Mouse (Mus musculus): ENCODE measurements at regions not wholly inside any gene's neighbourhood (a gene's known extent, or its start where the extent isn't known, plus 50 kb on each side); places are given as distances from the start of the nearest gene placed in this dataset.

DNA sequence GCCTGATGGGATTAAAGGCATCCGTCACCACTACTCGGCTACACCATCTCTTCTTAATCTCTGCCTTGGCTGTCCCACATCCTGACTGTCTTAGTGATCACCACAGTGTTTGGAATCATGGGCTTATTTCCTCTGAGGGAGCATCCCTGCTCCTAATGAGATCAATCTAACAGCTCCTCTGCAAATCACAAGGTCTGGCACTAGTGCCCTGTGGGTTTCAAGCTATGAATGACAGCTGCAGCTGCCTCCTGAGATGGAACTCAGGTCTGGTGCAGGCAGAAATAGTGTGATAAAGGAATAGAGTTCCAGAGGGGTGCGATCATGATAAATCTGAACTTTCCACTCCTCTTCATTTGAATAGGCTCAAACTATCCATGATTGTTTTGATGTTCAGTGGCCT is 330.2 kb upstream of the Gm10131 start:
- no peak overlapping the region for H3K4me3 ChIP-seq (ENCODE audit: control insufficient read depth in 1 of 2, insufficient read depth in 1 of 2, low read depth in 2 of 2, low read length in 2 of 2)
- no peak for DNase-seq (ENCODE audit: low read depth, low spot score)
- no peaks in the 10 kb centered on the region for H3K36me3 ChIP-seq (ENCODE audit: control insufficient read depth in 1 of 2, insufficient read depth in 2 of 2, low read length in 2 of 2)
- H3K9ac ChIP-seq (ENCODE audit: control insufficient read depth, low read depth, low read length, poor library complexity, severe bottlenecking): no peak overlapping the region
- no peaks in the 10 kb centered on the region for H3K9me3 ChIP-seq (replicated peaks; ENCODE audit: insufficient read depth, low read length)
- H3K27me3 ChIP-seq (ENCODE audit: control insufficient read depth in 1 of 2, insufficient read depth in 2 of 2, low read length in 2 of 2): no peaks in the 10 kb centered on the region
- TF ChIP-seq ELF1 (IDR thresholded peaks at IDR 0.05; ENCODE audit: low read depth, low read length): no peak
- TF ChIP-seq MAZ (IDR thresholded peaks at IDR 0.05; ENCODE audit: low read depth, low read length): no peak
- no peak for TF ChIP-seq TBP (IDR thresholded peaks at IDR 0.05; ENCODE audit: low read depth, low read length)
- no peak for TF ChIP-seq ZMIZ1 (IDR thresholded peaks at IDR 0.05; ENCODE audit: low read depth, low read length)
- TF ChIP-seq NELFE (IDR thresholded peaks at IDR 0.05; ENCODE audit: low read depth, low read length): no peak
- no peak overlapping the region for H3K27ac ChIP-seq (ENCODE audit: control insufficient read depth, low read depth, low read length)
- H3K4me1 ChIP-seq (ENCODE audit: control insufficient read depth in 1 of 2, insufficient read depth in 2 of 2, low read length in 2 of 2): no peaks in the 10 kb centered on the region
- H3K79me2 ChIP-seq (ENCODE audit: control insufficient read depth, insufficient read depth, low read length, poor library complexity): no peaks in the 10 kb centered on the region

DNA sequence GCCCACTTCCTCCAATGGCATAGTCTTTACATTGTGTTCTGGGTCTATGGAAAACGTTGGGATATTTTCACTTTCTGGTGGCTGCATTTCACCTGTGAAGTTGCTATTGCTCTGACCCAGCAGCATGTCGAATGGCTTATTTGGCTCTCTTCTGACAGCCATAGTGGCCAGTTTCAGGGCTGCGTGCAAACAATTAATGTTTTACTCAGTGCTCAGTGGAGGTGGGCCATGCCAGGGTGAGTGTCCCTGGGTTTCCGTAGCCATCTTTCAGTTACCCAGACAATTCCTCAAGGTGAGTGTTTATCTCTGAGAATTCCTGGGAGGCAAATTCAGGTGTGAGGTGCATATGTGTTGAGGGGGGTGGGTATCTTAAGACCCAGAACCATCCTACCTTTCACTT is 329.2 kb upstream of the Gm10131 start:
- Histone ChIP-seq H3K27ac (ENCODE audit: control insufficient read depth, low read depth, low read length) (no peak overlapping the region), H3K4me3 (ENCODE audit: control insufficient read depth in 1 of 2, insufficient read depth in 1 of 2, low read depth in 2 of 2, low read length in 2 of 2) (no peak overlapping the region), H3K9me3 (replicated peaks; ENCODE audit: insufficient read depth, low read length) (no peaks in the 10 kb centered on the region), H3K79me2 (ENCODE audit: control insufficient read depth, insufficient read depth, low read length, poor library complexity) (no peaks in the 10 kb centered on the region), H3K27me3 (ENCODE audit: control insufficient read depth in 1 of 2, insufficient read depth in 2 of 2, low read length in 2 of 2) (no peaks in the 10 kb centered on the region), H3K36me3 (ENCODE audit: control insufficient read depth in 1 of 2, insufficient read depth in 2 of 2, low read length in 2 of 2) (no peaks in the 10 kb centered on the region), H3K4me1 (ENCODE audit: control insufficient read depth in 1 of 2, insufficient read depth in 2 of 2, low read length in 2 of 2) (no peaks in the 10 kb centered on the region), H3K9ac (ENCODE audit: control insufficient read depth, low read depth, low read length, poor library complexity, severe bottlenecking) (no peak overlapping the region)
- no peak for DNase-seq (ENCODE audit: low read depth, low spot score)
- TF ChIP-seq HCFC1 (IDR thresholded peaks at IDR 0.05; ENCODE audit: low read depth, low read length): no peak
- no peak for TF ChIP-seq CHD2 (IDR thresholded peaks at IDR 0.05; ENCODE audit: low read length)
- no peak for TF ChIP-seq USF1 (IDR thresholded peaks at IDR 0.05; ENCODE audit: low read depth, low read length)
- no peak for TF ChIP-seq MXI1 (IDR thresholded peaks at IDR 0.05; ENCODE audit: low read depth, low read length)
- TF ChIP-seq TCF12 (IDR thresholded peaks at IDR 0.05; ENCODE audit: low read depth, low read length): no peak
- TF ChIP-seq ZNF384 (IDR thresholded peaks at IDR 0.05; ENCODE audit: low read depth, low read length): no peak
- no peak for TF ChIP-seq E2F4 (IDR thresholded peaks at IDR 0.05; ENCODE audit: borderline replicate concordance, low read depth, low read length)
- TF ChIP-seq RCOR1 (IDR thresholded peaks at IDR 0.05; ENCODE audit: low read depth, low read length): no peak
- TF ChIP-seq POLR2AphosphoS5 (IDR thresholded peaks at IDR 0.05; ENCODE audit: borderline replicate concordance, low read depth, low read length): no peak
- no peak for TF ChIP-seq MAFK (IDR thresholded peaks at IDR 0.05; ENCODE audit: borderline replicate concordance, low read depth, low read length)
- TF ChIP-seq MEF2A (IDR thresholded peaks at IDR 0.05; ENCODE audit: extremely low read depth, insufficient replicate concordance, low read depth, low read length, poor library complexity, severe bottlenecking): no peak
- TF ChIP-seq TAL1 (IDR thresholded peaks at IDR 0.05; ENCODE audit: low read length): no peak
- TF ChIP-seq SMC3 (IDR thresholded peaks at IDR 0.05; ENCODE audit: low read depth, low read length): no peak
- no peak for TF ChIP-seq BHLHE40 (IDR thresholded peaks at IDR 0.05; ENCODE audit: borderline replicate concordance, low read depth, low read length)
- TF ChIP-seq MYC (IDR thresholded peaks at IDR 0.05; ENCODE audit: low read depth, low read length): no peak
- no peak for TF ChIP-seq ELF1 (IDR thresholded peaks at IDR 0.05; ENCODE audit: low read depth, low read length)
- TF ChIP-seq NELFE (IDR thresholded peaks at IDR 0.05; ENCODE audit: low read depth, low read length): no peak

Measured in MEL (cell line).